Mouse (Mus musculus) cortical plate, adult 2 months (tissue): ENCODE measurements around the gene Lmntd1.

Experiments
- CTCF ChIP-seq: fragments of 200-500 bp; IDR thresholded peaks from 2 replicates; pipeline ENCODE4 v1.5.1; 2011; ENCODE audit warnings: mild to moderate bottlenecking, control low read depth, low read length; ENCODE audit not compliant: insufficient read depth; ENCODE audit errors: extremely low read depth
- POLR2A ChIP-seq: fragments of 200-500 bp; IDR thresholded peaks from 2 replicates; pipeline ENCODE4 v1.6.1; 2011; ENCODE audit warnings: mild to moderate bottlenecking, low read length, control low read depth; ENCODE audit not compliant: insufficient read depth; ENCODE audit errors: extremely low read depth

- TF ChIP-seq CTCF (no peak), POLR2A (no peak)
These were observed 61.3 kb downstream of the Lmntd1 start for GRCm38 (mm10) chr6:145552817-145553216.
